Mouse (Mus musculus): Measurements from ENCODE around the gene Ppp1r12b. TPM values are rescaled to one million over a fixed set of nuclear protein-coding genes. Genes with fewer than 3 reads are reported as not detected.

The Ppp1r12b gene
- polyA plus RNA-seq, 1 experiment, result 4.4 TPM

DNA sequence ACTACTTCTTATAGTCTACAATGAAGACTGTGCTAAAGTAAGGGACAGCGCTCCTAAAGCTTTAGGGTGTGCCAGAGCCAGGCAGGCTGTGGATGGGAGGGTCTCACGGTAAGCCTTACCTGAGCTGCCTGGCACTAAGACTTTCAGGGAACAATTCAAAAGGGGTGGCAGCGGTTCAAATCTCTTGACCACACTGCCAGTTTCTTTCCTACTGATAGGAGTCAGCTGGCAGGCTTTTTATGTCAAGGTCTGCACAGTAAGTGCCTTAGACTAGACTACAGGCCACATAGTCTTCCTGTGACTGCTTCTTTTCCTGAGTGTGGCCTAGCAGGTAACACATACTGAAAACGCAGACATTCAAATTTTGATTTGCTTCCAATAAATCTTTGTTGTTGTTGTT, 192.5 kb downstream of the Ppp1r12b start:
- TF ChIP-seq MAX (IDR thresholded peaks at IDR 0.05; ENCODE audit: low read depth), result no peak
- no peak for TF ChIP-seq CEBPB (IDR thresholded peaks at IDR 0.05; ENCODE audit: insufficient read depth, poor library complexity, severe bottlenecking)
- TF ChIP-seq POLR2AphosphoS2 (IDR thresholded peaks at IDR 0.05; ENCODE audit: insufficient read length, low read depth), result no peak
- TF ChIP-seq E2F4 (IDR thresholded peaks at IDR 0.05; ENCODE audit: insufficient read depth), result no peak
- TF ChIP-seq SRF (IDR thresholded peaks at IDR 0.05; ENCODE audit: control insufficient read depth, insufficient read length, low read depth), result no peak
- no peak for TF ChIP-seq USF1 (IDR thresholded peaks at IDR 0.05; ENCODE audit: low read depth)
- no peak for TF ChIP-seq MYOG (IDR thresholded peaks at IDR 0.05; ENCODE audit: control insufficient read depth in 1 of 3, insufficient read depth in 1 of 3, insufficient read length in 2 of 3, low read depth in 2 of 3)
- TF ChIP-seq TCF3 (IDR thresholded peaks at IDR 0.05; ENCODE audit: insufficient read length, low read depth), result no peak
- no peak for TF ChIP-seq TCF12 (IDR thresholded peaks at IDR 0.05; ENCODE audit: insufficient read depth, poor library complexity, severe bottlenecking)
- no peak for TF ChIP-seq REST (IDR thresholded peaks at IDR 0.05; ENCODE audit: insufficient read depth, insufficient read length)
- no peak for TF ChIP-seq MYOD1 (IDR thresholded peaks at IDR 0.05; ENCODE audit: control insufficient read depth in 1 of 3, insufficient read length in 2 of 3, low read depth in 2 of 3)
- TF ChIP-seq POLR2A (IDR thresholded peaks at IDR 0.05; ENCODE audit: insufficient read length, low read depth), result no peak
- Histone ChIP-seq H3K27me3 (ENCODE audit: control insufficient read depth, insufficient read depth, insufficient read length) (no peaks in the 10 kb centered on the region), H3ac (ENCODE audit: control insufficient read depth, insufficient read length) (no peak overlapping the region), H3K4me3 (no peak overlapping the region), H3K4me2 (ENCODE audit: low read depth) (no peak overlapping the region), H3K36me3 (ENCODE audit: control insufficient read depth, insufficient read depth) (no peaks in the 10 kb centered on the region), H3K79me2 (ENCODE audit: control insufficient read depth, insufficient read depth) (no peaks in the 10 kb centered on the region)

- Histone ChIP-seq H3K36me3 (ENCODE audit: control insufficient read depth, insufficient read depth) (no peaks in the 10 kb centered on the region), H3K79me2 (ENCODE audit: control insufficient read depth, insufficient read depth) (no peaks in the 10 kb centered on the region), H3K27me3 (ENCODE audit: control insufficient read depth, insufficient read depth, insufficient read length) (no peaks in the 10 kb centered on the region), H3ac (ENCODE audit: control insufficient read depth, insufficient read length) (no peak overlapping the region), H3K4me3 (no peak overlapping the region), H3K4me2 (ENCODE audit: low read depth) (no peak overlapping the region)
- TF ChIP-seq REST (IDR thresholded peaks at IDR 0.05; ENCODE audit: insufficient read depth, insufficient read length), result no peak
- no peak for TF ChIP-seq USF1 (IDR thresholded peaks at IDR 0.05; ENCODE audit: low read depth)
- no peak for TF ChIP-seq POLR2A (IDR thresholded peaks at IDR 0.05; ENCODE audit: insufficient read length, low read depth)
- no peak for TF ChIP-seq MYOG (IDR thresholded peaks at IDR 0.05; ENCODE audit: control insufficient read depth in 1 of 3, insufficient read depth in 1 of 3, insufficient read length in 2 of 3, low read depth in 2 of 3)
- TF ChIP-seq CEBPB (IDR thresholded peaks at IDR 0.05; ENCODE audit: insufficient read depth, poor library complexity, severe bottlenecking), result no peak
- no peak for TF ChIP-seq TCF3 (IDR thresholded peaks at IDR 0.05; ENCODE audit: insufficient read length, low read depth)
- no peak for TF ChIP-seq MYOD1 (IDR thresholded peaks at IDR 0.05; ENCODE audit: control insufficient read depth in 1 of 3, insufficient read length in 2 of 3, low read depth in 2 of 3)
- TF ChIP-seq TCF12 (IDR thresholded peaks at IDR 0.05; ENCODE audit: insufficient read depth, poor library complexity, severe bottlenecking), result no peak
- TF ChIP-seq MAX (IDR thresholded peaks at IDR 0.05; ENCODE audit: low read depth), result no peak
- no peak for TF ChIP-seq SRF (IDR thresholded peaks at IDR 0.05; ENCODE audit: control insufficient read depth, insufficient read length, low read depth)
- TF ChIP-seq POLR2AphosphoS2 (IDR thresholded peaks at IDR 0.05; ENCODE audit: insufficient read length, low read depth), result no peak
- TF ChIP-seq E2F4 (IDR thresholded peaks at IDR 0.05; ENCODE audit: insufficient read depth), result no peak
Measured at GRCm38 (mm10) chr1:134761534-134761933, 194.2 kb downstream of the Ppp1r12b start.

DNA sequence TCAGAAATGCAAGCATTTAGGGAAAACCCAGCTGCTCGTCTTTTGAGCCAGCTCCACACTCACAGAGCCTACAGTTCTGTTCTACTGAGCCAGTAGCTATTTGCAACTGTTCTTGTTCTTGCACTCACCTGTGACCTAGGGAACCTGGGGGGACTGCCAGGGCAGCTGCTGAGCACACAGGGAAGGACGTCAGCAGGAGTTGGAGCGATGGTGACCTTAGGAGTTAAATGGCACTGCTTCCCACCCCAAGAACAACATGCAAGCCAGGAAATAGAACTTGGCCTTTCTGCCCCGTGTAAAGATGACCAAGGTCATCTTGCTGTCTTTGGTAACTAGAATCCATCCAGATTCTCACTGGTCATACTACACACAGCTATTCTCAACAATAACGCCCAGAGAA, 195.1 kb downstream of the Ppp1r12b start:
- no peaks in the 10 kb centered on the region for H3K36me3 ChIP-seq (ENCODE audit: control insufficient read depth, insufficient read depth)
- no peak overlapping the region for H3K4me2 ChIP-seq (ENCODE audit: low read depth)
- H3K4me3 ChIP-seq, result no peak overlapping the region
- TF ChIP-seq USF1 (IDR thresholded peaks at IDR 0.05; ENCODE audit: low read depth), result no peak
- no peak for TF ChIP-seq SRF (IDR thresholded peaks at IDR 0.05; ENCODE audit: control insufficient read depth, insufficient read length, low read depth)
- TF ChIP-seq TCF12 (IDR thresholded peaks at IDR 0.05; ENCODE audit: insufficient read depth, poor library complexity, severe bottlenecking), result no peak
- TF ChIP-seq POLR2A (IDR thresholded peaks at IDR 0.05; ENCODE audit: insufficient read length, low read depth), result no peak
- no peak for TF ChIP-seq E2F4 (IDR thresholded peaks at IDR 0.05; ENCODE audit: insufficient read depth)
- no peak for TF ChIP-seq REST (IDR thresholded peaks at IDR 0.05; ENCODE audit: insufficient read depth, insufficient read length)
- TF ChIP-seq TCF3 (IDR thresholded peaks at IDR 0.05; ENCODE audit: insufficient read length, low read depth), result no peak
- no peak for TF ChIP-seq POLR2AphosphoS2 (IDR thresholded peaks at IDR 0.05; ENCODE audit: insufficient read length, low read depth)
- no peak for TF ChIP-seq CEBPB (IDR thresholded peaks at IDR 0.05; ENCODE audit: insufficient read depth, poor library complexity, severe bottlenecking)
- TF ChIP-seq MAX (IDR thresholded peaks at IDR 0.05; ENCODE audit: low read depth), result no peak
- TF ChIP-seq MYOD1 (IDR thresholded peaks at IDR 0.05; ENCODE audit: control insufficient read depth in 1 of 3, insufficient read length in 2 of 3, low read depth in 2 of 3), result no peak
- no peak for TF ChIP-seq MYOG (IDR thresholded peaks at IDR 0.05; ENCODE audit: control insufficient read depth in 1 of 3, insufficient read depth in 1 of 3, insufficient read length in 2 of 3, low read depth in 2 of 3)
- no peak overlapping the region for H3ac ChIP-seq (ENCODE audit: control insufficient read depth, insufficient read length)
- no peaks in the 10 kb centered on the region for H3K79me2 ChIP-seq (ENCODE audit: control insufficient read depth, insufficient read depth)
- no peaks in the 10 kb centered on the region for H3K27me3 ChIP-seq (ENCODE audit: control insufficient read depth, insufficient read depth, insufficient read length)

DNA sequence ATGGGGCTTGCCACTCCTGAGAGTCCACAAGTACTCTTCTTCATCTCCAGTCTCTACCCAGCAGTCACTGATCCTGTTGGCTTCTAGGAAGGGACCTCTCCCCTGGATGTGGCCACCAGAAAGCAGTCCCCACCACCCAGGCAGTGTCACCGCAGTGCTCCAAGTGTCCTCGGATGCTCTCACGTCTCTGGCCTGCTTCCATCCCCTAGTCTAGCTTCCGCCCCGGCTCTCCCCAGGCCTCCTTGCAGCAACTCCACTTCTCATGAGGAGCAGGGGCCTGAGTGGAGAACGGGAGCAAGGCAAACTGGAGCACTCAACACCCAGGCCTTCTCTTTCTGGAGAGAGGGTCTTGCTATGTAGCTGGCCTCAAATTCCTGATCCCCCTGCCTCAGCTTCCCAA, 196.6 kb downstream of the Ppp1r12b start:
- TF ChIP-seq REST (IDR thresholded peaks at IDR 0.05; ENCODE audit: insufficient read depth, insufficient read length), result no peak
- no peaks in the 10 kb centered on the region for H3K36me3 ChIP-seq (ENCODE audit: control insufficient read depth, insufficient read depth)
- H3K27me3 ChIP-seq (ENCODE audit: control insufficient read depth, insufficient read depth, insufficient read length), result no peaks in the 10 kb centered on the region
- no peaks in the 10 kb centered on the region for H3K79me2 ChIP-seq (ENCODE audit: control insufficient read depth, insufficient read depth)
- H3K4me3 ChIP-seq, result no peak overlapping the region
- no peak overlapping the region for H3K4me2 ChIP-seq (ENCODE audit: low read depth)
- no peak overlapping the region for H3ac ChIP-seq (ENCODE audit: control insufficient read depth, insufficient read length)

DNA sequence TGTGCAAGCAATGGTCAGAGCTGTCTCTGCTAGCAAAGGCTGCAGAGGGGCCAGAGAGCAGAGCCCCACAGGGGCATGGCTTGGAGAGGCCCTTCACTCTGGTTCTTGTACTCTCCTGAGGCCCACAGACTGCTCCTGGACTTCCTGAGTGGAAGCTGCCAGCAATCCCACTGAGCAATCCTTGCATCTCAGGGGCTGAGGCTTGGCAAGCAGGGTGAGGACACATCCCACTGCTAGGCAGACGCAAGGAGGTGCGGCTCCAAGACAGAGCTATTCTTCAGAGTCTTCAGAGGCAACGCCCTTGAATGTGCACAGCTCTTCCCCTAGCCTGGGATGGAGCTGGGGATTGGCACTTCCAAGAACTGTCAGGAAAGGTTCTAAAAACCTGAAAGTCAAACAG, 198.5 kb downstream of the Ppp1r12b start:
- Histone ChIP-seq H3K27me3 (ENCODE audit: control insufficient read depth, insufficient read depth, insufficient read length) (no peaks in the 10 kb centered on the region), H3K4me3 (no peak overlapping the region), H3K4me2 (ENCODE audit: low read depth) (no peak overlapping the region), H3K36me3 (ENCODE audit: control insufficient read depth, insufficient read depth) (no peaks in the 10 kb centered on the region), H3ac (ENCODE audit: control insufficient read depth, insufficient read length) (no peak overlapping the region), H3K79me2 (ENCODE audit: control insufficient read depth, insufficient read depth) (no peaks in the 10 kb centered on the region)
- no peak for TF ChIP-seq MYOG (IDR thresholded peaks at IDR 0.05; ENCODE audit: control insufficient read depth in 1 of 3, insufficient read depth in 1 of 3, insufficient read length in 2 of 3, low read depth in 2 of 3)
